Mouse (Mus musculus) hindbrain, embryonic 15.5 days (tissue): Measurements from ENCODE around the gene Surf1. TPM values are rescaled to one million over a fixed set of nuclear protein-coding genes. Genes with fewer than 3 reads are reported as not detected.

Source experiments
- polyA plus RNA-seq: library from polyadenylated mRNA; unstranded; fragments of >200 nt; fragmentation: Nextera tagmentation; extraction: Ambion mirVana; gene quantifications from 2 replicates; pipeline ENCODE4 v1.2.1, GENCODE M21; 2015

Gene Surf1
- polyA plus RNA-seq, 1 experiment from 2014 or later, result 87.1 TPM

Other genes with a start within 250 kb of the Surf1 start
- gene Lcn4, start 245.2 kb downstream of the Surf1 start, polyA plus RNA-seq, result not detected in 2 replicates
- 0.08 TPM in 1 of 2 replicates, not detected in the other for gene Abo, start 51.6 kb downstream of the Surf1 start, polyA plus RNA-seq
- 28.9 and 31.2 TPM in 2 replicates for gene Surf6, start 13.7 kb downstream of the Surf1 start, polyA plus RNA-seq
- gene Med22, start 5.9 kb downstream of the Surf1 start, polyA plus RNA-seq, result 126 TPM in 2 replicates
- 390 and 399 TPM in 2 replicates for gene Rpl7a, start 5.8 kb downstream of the Surf1 start, polyA plus RNA-seq
- 56.9 and 57.2 TPM in 2 replicates for gene Surf2, start 163 bp downstream of the Surf1 start, polyA plus RNA-seq
- gene Surf4, start 17.4 kb upstream of the Surf1 start, polyA plus RNA-seq, result 111 and 114 TPM in 2 replicates
- gene Stkld1, start 17.5 kb upstream of the Surf1 start, polyA plus RNA-seq, result 0.12 TPM in 1 of 2 replicates, not detected in the other
- gene Rexo4, start 47.9 kb upstream of the Surf1 start, polyA plus RNA-seq, result 37.9 and 39.3 TPM in 2 replicates
- gene Adamts13, start 56.9 kb upstream of the Surf1 start, polyA plus RNA-seq, result not detected in 2 replicates
- gene Cacfd1, start 93.4 kb upstream of the Surf1 start, polyA plus RNA-seq, result 103 and 105 TPM in 2 replicates
- gene Slc2a6, start 111.5 kb upstream of the Surf1 start, polyA plus RNA-seq, result 13.8 and 14.1 TPM in 2 replicates
- gene Mymk, start 155.6 kb upstream of the Surf1 start, polyA plus RNA-seq, result 0.22 and 0.35 TPM in 2 replicates
- 8.0 and 10.4 TPM in 2 replicates for gene Adamtsl2, start 162.8 kb upstream of the Surf1 start, polyA plus RNA-seq
- 7.7 and 9.6 TPM in 2 replicates for gene Fam163b, start 226.0 kb upstream of the Surf1 start, polyA plus RNA-seq
- gene Dbh, start 248.7 kb upstream of the Surf1 start, polyA plus RNA-seq, result 5.3 and 7.7 TPM in 2 replicates